Mouse (Mus musculus): Measurements from ENCODE around the gene Gm20388.
"Not testable (repeated sequence)": the region's sequence is repeated elsewhere in the genome, so short reads cannot be mapped to it uniquely, and the experiment has no call there.

Gene Gm20388

GRCm38 (mm10) chr8:123211876-123212275 lies 3301.2 kb downstream of the Gm20388 start:
- no peak for DNase-seq

GRCm38 (mm10) chr8:123212321-123213117 lies 3301.9 kb downstream of the Gm20388 start, which contains the start of the genes Chmp1a and Spata33:
Gene Chmp1a (minus strand): TSS chr8:123212763.
Gene Spata33 (plus strand): TSS chr8:123212832.
- peak; percentile 92 to 95 for DNase-seq

GRCm38 (mm10) chr8:123213118-123213772 lies 3302.6 kb downstream of the Gm20388 start:
- DNase-seq, result no peak

GRCm38 (mm10) chr8:123215430-123215829 lies 3304.8 kb downstream of the Gm20388 start:
- no peak for DNase-seq

- no peak for DNase-seq
Measured at GRCm38 (mm10) chr8:123220917-123221316, 3310.3 kb downstream of the Gm20388 start.

GRCm38 (mm10) chr8:123224278-123225266 lies 3313.9 kb downstream of the Gm20388 start, which contains the start of gene Cdk10:
Gene Cdk10 (plus strand): TSS chr8:123224842.
- peak; percentile 93 to 94 for DNase-seq

GRCm38 (mm10) chr8:123228416-123228815 lies 3317.8 kb downstream of the Gm20388 start:
- DNase-seq, result no peak

- not testable (repeated sequence) for DNase-seq
Measured at GRCm38 (mm10) chr8:123230326-123230725, 3319.7 kb downstream of the Gm20388 start.

GRCm38 (mm10) chr8:123231742-123232141 lies 3321.1 kb downstream of the Gm20388 start:
- DNase-seq, result peak in 1 of 2 experiments; percentile 31

GRCm38 (mm10) chr8:123232553-123232952 lies 3321.9 kb downstream of the Gm20388 start:
- no peak for DNase-seq

- peak in 1 of 2 experiments; percentile 24 for DNase-seq
Measured at GRCm38 (mm10) chr8:123233300-123233699, 3322.7 kb downstream of the Gm20388 start.

GRCm38 (mm10) chr8:123233760-123234159 lies 3323.1 kb downstream of the Gm20388 start:
- peak in 1 of 2 experiments; percentile 22 for DNase-seq

- peak in 1 of 2 experiments; percentile 19 for DNase-seq
Measured at GRCm38 (mm10) chr8:123234918-123235519, 3324.4 kb downstream of the Gm20388 start.

GRCm38 (mm10) chr8:123235520-123236497 lies 3325.2 kb downstream of the Gm20388 start, which contains the start of gene Spata2l:
Gene Spata2l (minus strand): TSS chr8:123236233.
- DNase-seq, result peak; percentile 90 to 91

GRCm38 (mm10) chr8:123239398-123239797 lies 3328.8 kb downstream of the Gm20388 start:
- DNase-seq, result no peak

GRCm38 (mm10) chr8:123242107-123242923 lies 3331.7 kb downstream of the Gm20388 start:
- DNase-seq, result no peak

- DNase-seq, result no peak
Measured at GRCm38 (mm10) chr8:123243053-123243452, 3332.4 kb downstream of the Gm20388 start.

- DNase-seq, result no peak
Measured at GRCm38 (mm10) chr8:123244382-123244781, 3333.7 kb downstream of the Gm20388 start.

GRCm38 (mm10) chr8:123245543-123245942 lies 3334.9 kb downstream of the Gm20388 start:
- DNase-seq, result peak in 1 of 2 experiments; percentile 19

GRCm38 (mm10) chr8:123247748-123248147 lies 3337.1 kb downstream of the Gm20388 start:
- DNase-seq, result no peak
